Mouse (Mus musculus) small intestine, adult 2 months (tissue): ENCODE measurements around the gene Gm20458. TPM values are rescaled to one million over a fixed set of nuclear protein-coding genes. Genes with fewer than 3 reads are reported as not detected.

Experiments used
- H3K27ac ChIP-seq: fragments of 200-500 bp; 2 replicates; pipeline ENCODE4 v1.5.1; 2012; ENCODE audit warnings: low read depth, low read length, control low read depth, inconsistent platforms; ENCODE audit not compliant: insufficient read depth
- H3K27me3 ChIP-seq: fragments of 200-500 bp; 2 replicates; pipeline ENCODE4 v1.6.1; 2012; ENCODE audit warnings: mild to moderate bottlenecking, moderate library complexity, low read length, inconsistent platforms; ENCODE audit not compliant: control insufficient read depth, insufficient read depth
- H3K36me3 ChIP-seq: fragments of 200-500 bp; 2 replicates; pipeline ENCODE4 v1.6.1; 2012; ENCODE audit warnings: mild to moderate bottlenecking, low read length, control low read depth, inconsistent platforms; ENCODE audit not compliant: control insufficient read depth, insufficient read depth
- H3K4me1 ChIP-seq: fragments of 200-500 bp; 2 replicates; pipeline ENCODE4 v1.6.1; 2012; ENCODE audit warnings: low read length, inconsistent platforms, mixed read lengths; ENCODE audit not compliant: control insufficient read depth, insufficient read depth, insufficient read length
- H3K4me3 ChIP-seq: fragments of 200-500 bp; 2 replicates; pipeline ENCODE4 v1.5.1; 2012; ENCODE audit warnings: low read depth, mild to moderate bottlenecking, control low read depth, inconsistent platforms, low read length, moderate library complexity
- CTCF ChIP-seq: fragments of 200-500 bp; IDR thresholded peaks from 2 replicates; pipeline ENCODE4 v1.5.1; 2012; ENCODE audit warnings: low read depth, mild to moderate bottlenecking, control low read depth, inconsistent platforms, low read length, moderate library complexity, mixed read lengths; ENCODE audit not compliant: insufficient replicate concordance, insufficient read length; ENCODE audit errors: extremely low read depth
- POLR2A ChIP-seq: fragments of 200-500 bp; IDR thresholded peaks from 2 replicates; pipeline ENCODE4 v1.6.1; 2012; ENCODE audit warnings: low read depth, mild to moderate bottlenecking, control low read depth, inconsistent platforms, low read length, moderate library complexity
- WGBS: fragments of 180-500 bp; shearing (Covaris S2); methylation state at CpG from one replicate; pipeline ENCODE4 v1.1.7; 2018; 5-methylcytosine and 5-hydroxymethylcytosine counted together
- polyA plus RNA-seq: library from polyadenylated mRNA; depleted of rRNA; stranded (reverse); fragments of >200 nt; gene quantifications from 2 replicates; pipeline ENCODE4 v1.2.3, GENCODE M21; 2012

Gene Gm20458
- polyA plus RNA-seq, 1 experiment: 79.8 TPM

- Histone ChIP-seq H3K36me3 (peaks cover 6% of the 10 kb centered on the region), H3K4me3 (no peak overlapping the region), H3K27me3 (no peaks in the 10 kb centered on the region), H3K27ac (no peak overlapping the region), H3K4me1 (peaks cover 25% of the 10 kb centered on the region; the same call in 1 of the 2 replicates)
- TF ChIP-seq POLR2A (no peak), CTCF (no peak)
- 51% methylated on average over 11 of the region's 14 CpGs for WGBS
Observed at GRCm38 (mm10) chr2:164512121-164512909, 51.5 kb downstream of the Gm20458 start.

GRCm38 (mm10) chr2:164513389-164513788 lies 52.6 kb downstream of the Gm20458 start:
- H3K27ac ChIP-seq: no peak overlapping the region
- TF ChIP-seq POLR2A (no peak), CTCF (no peak)
- H3K4me1 ChIP-seq: peaks cover 25% of the 10 kb centered on the region; the same call in 1 of the 2 replicates
- H3K27me3 ChIP-seq: no peaks in the 10 kb centered on the region; the same call in 1 of the 2 replicates
- no peak overlapping the region for H3K4me3 ChIP-seq
- H3K36me3 ChIP-seq: peaks cover 1% of the 10 kb centered on the region; the same call in 1 of the 2 replicates
- WGBS: 47% methylated on average over 8 of the region's 8 CpGs

GRCm38 (mm10) chr2:164514916-164515315 lies 54.1 kb downstream of the Gm20458 start:
- H3K4me1 ChIP-seq: peaks cover 25% of the 10 kb centered on the region; the same call in 1 of the 2 replicates
- H3K27me3 ChIP-seq: no peaks in the 10 kb centered on the region; the same call in 1 of the 2 replicates
- WGBS: 30% methylated on average over 3 of the region's 3 CpGs
- no peaks in the 10 kb centered on the region for H3K36me3 ChIP-seq
- peak overlapping the region; percentile 62 for H3K27ac ChIP-seq
- no peak overlapping the region for H3K4me3 ChIP-seq
- no peak for TF ChIP-seq CTCF
- no peak for TF ChIP-seq POLR2A

GRCm38 (mm10) chr2:164515897-164516296 lies 55.1 kb downstream of the Gm20458 start:
- H3K4me3 ChIP-seq: no peak overlapping the region
- no peaks in the 10 kb centered on the region; the same call in 1 of the 2 replicates for H3K27me3 ChIP-seq
- no peak overlapping the region for H3K27ac ChIP-seq
- peaks cover 25% of the 10 kb centered on the region; the same call in 1 of the 2 replicates for H3K4me1 ChIP-seq
- no peaks in the 10 kb centered on the region for H3K36me3 ChIP-seq
- WGBS: 79% methylated on average over 9 of the region's 9 CpGs
- TF ChIP-seq POLR2A (no peak), CTCF (no peak)

- Histone ChIP-seq H3K36me3 (no peaks in the 10 kb centered on the region), H3K4me1 (peaks cover 28% of the 10 kb centered on the region; the same call in 1 of the 2 replicates), H3K4me3 (no peak overlapping the region), H3K27me3 (no peaks in the 10 kb centered on the region; the same call in 1 of the 2 replicates), H3K27ac (no peak overlapping the region)
- TF ChIP-seq CTCF (no peak), POLR2A (no peak)
- WGBS: 71% methylated on average over 11 of the region's 11 CpGs
Observed at GRCm38 (mm10) chr2:164516592-164516991, 55.8 kb downstream of the Gm20458 start.

- 43% methylated on average over 10 of the region's 10 CpGs for WGBS
- no peaks in the 10 kb centered on the region for H3K36me3 ChIP-seq
- H3K4me3 ChIP-seq: no peak overlapping the region
- H3K27ac ChIP-seq: no peak overlapping the region
- H3K27me3 ChIP-seq: no peaks in the 10 kb centered on the region; the same call in 1 of the 2 replicates
- TF ChIP-seq CTCF (peak; percentile 86), POLR2A (no peak)
- H3K4me1 ChIP-seq: peaks cover 30% of the 10 kb centered on the region; the same call in 1 of the 2 replicates
Observed at GRCm38 (mm10) chr2:164517485-164518221, 56.9 kb downstream of the Gm20458 start.
